Comparison of ENCODE assay signal across 13 mouse cellular contexts in genomic region chr1:143770444-143771109, GRCm38 (mm10). TPM values are rescaled to one million over a fixed set of nuclear protein-coding genes. Genes with fewer than 3 reads are reported as not detected.
DNase-seq lines count a peak whose midpoint lies in the region; ATAC-seq and TF ChIP-seq lines count a peak whose summit lies in the region.
"Had no signal": no experiment of that assay in that cellular context is flagged by ENCODE, and none has a peak within 500 bp of the region (broad histone marks: within the 10 kb centered on the region; RNA-seq: fewer than 3 reads in every experiment).

No protein-coding gene starts in this region.

- H3K36me3 ChIP-seq in E14TG2a.4 (ENCODE audit: insufficient read depth, low read length) (peaks cover 16% of the 10 kb centered on the region), ES-E14 (ENCODE audit: control insufficient read depth, insufficient read depth, low read length, poor library complexity, severe bottlenecking) (peaks cover 6% of the 10 kb centered on the region)
- H3K36me3 ChIP-seq in kidney, embryonic 15.5 days = peaks cover 23% of the 10 kb centered on the region
- H3K36me3 ChIP-seq in lung, embryonic 15.5 days = peaks cover 12% of the 10 kb centered on the region; the same call in 1 of the 2 replicates
- peaks cover 20% of the 10 kb centered on the region for H3K36me3 ChIP-seq in midbrain, postnatal 0 days (ENCODE audit: insufficient read depth, low read length)
- H3K36me3 ChIP-seq in midbrain, embryonic 10.5 days = peaks cover 32% of the 10 kb centered on the region

- H3K27ac ChIP-seq in ES-E14 (ENCODE audit: insufficient read depth, low read depth, low read length, poor library complexity, severe bottlenecking) = no peak overlapping the region
- H3K27ac ChIP-seq in kidney, embryonic 15.5 days = no peak overlapping the region
- peak overlapping the region; percentile 77 for H3K27ac ChIP-seq in lung, embryonic 15.5 days
- no peak overlapping the region for H3K27ac ChIP-seq in midbrain, postnatal 0 days (ENCODE audit: low read depth, low read length)
- H3K27ac ChIP-seq in layer of hippocampus, adult 2 months = no peak overlapping the region
- H3K27ac ChIP-seq in midbrain, embryonic 10.5 days (replicated peaks) = no peak overlapping the region
- H3K27ac ChIP-seq: hindbrain, embryonic 15.5 days had no signal

- no peak overlapping the region for H3K4me2 ChIP-seq in kidney, embryonic 15.5 days
- peak overlapping the region; percentile 24; the same call in 1 of the 2 replicates for H3K4me2 ChIP-seq in lung, embryonic 15.5 days
- H3K4me2 ChIP-seq in midbrain, postnatal 0 days (ENCODE audit: low read depth, low read length, poor library complexity, severe bottlenecking) = no peak overlapping the region
- H3K4me2 ChIP-seq: hindbrain, embryonic 15.5 days had no signal

- H3K4me3 ChIP-seq in E14TG2a.4 (replicated peaks; ENCODE audit: low read length) = peak overlapping the region; percentile 49
- H3K4me3 ChIP-seq in ES-E14 (ENCODE audit: insufficient read depth in 1 of 2, low read depth in 1 of 2, low read length in 2 of 2, poor library complexity in 1 of 2, severe bottlenecking in 1 of 2) = peak overlapping the region; percentile 31 to 56; a peak in 3 of 4 replicates
- no peak overlapping the region for H3K4me3 ChIP-seq in kidney, embryonic 15.5 days (replicated peaks)
- no peak overlapping the region for H3K4me3 ChIP-seq in lung, embryonic 15.5 days
- no peak overlapping the region for H3K4me3 ChIP-seq in midbrain, postnatal 0 days (ENCODE audit: low read depth, low read length)
- no peak overlapping the region for H3K4me3 ChIP-seq in layer of hippocampus, adult 2 months
- H3K4me3 ChIP-seq in midbrain, embryonic 10.5 days = no peak overlapping the region
- H3K4me3 ChIP-seq: hindbrain, embryonic 15.5 days; megakaryocyte, embryonic 14.5 days had no signal

- in situ Hi-C loops in ES-E14 (cut with MboI; ENCODE audit: low sequenced_read_pairs in 2 of 2, unreplicated experiment in 2 of 2) = no loop called here

- TF ChIP-seq CTCF in E14TG2a.4 (conservative IDR thresholded peaks at IDR 0.05; ENCODE audit: low read length) = no peak
- TF ChIP-seq CTCF in midbrain, postnatal 0 days (IDR thresholded peaks at IDR 0.05) = no peak
- TF ChIP-seq CTCF in layer of hippocampus, adult 2 months (conservative IDR thresholded peaks at IDR 0.05) = no peak

- ATAC-seq in kidney, embryonic 15.5 days (replicated peaks; ENCODE audit: low FRiP score) = peak; percentile 56; the same call in 1 of the 2 replicates
- peak; percentile 49 for ATAC-seq in lung, embryonic 15.5 days (ENCODE audit: borderline replicate concordance, extremely low read depth, low FRiP score, low TSS enrichment)
- ATAC-seq in midbrain, postnatal 0 days (ENCODE audit: low FRiP score) = no peak

- peaks cover 3% of the 10 kb centered on the region; the same call in 1 of the 2 replicates for H3K27me3 ChIP-seq in E14TG2a.4 (ENCODE audit: insufficient read depth, low read length)
- H3K27me3 ChIP-seq in kidney, embryonic 15.5 days = no peaks in the 10 kb centered on the region
- no peaks in the 10 kb centered on the region for H3K27me3 ChIP-seq in lung, embryonic 15.5 days
- H3K27me3 ChIP-seq in midbrain, postnatal 0 days (ENCODE audit: insufficient read depth, low read length) = no peaks in the 10 kb centered on the region
- no peaks in the 10 kb centered on the region for H3K27me3 ChIP-seq in midbrain, embryonic 10.5 days (ENCODE audit: low read depth, poor library complexity, severe bottlenecking)
- H3K27me3 ChIP-seq: CH12.LX; hindbrain, embryonic 15.5 days; megakaryocyte, embryonic 14.5 days had no signal

- DNase-seq in ES-E14 (ENCODE audit: low read depth, low spot score) = no peak
- DNase-seq in midbrain, postnatal 0 days (ENCODE audit: low spot score) = no peak
- DNase-seq in layer of hippocampus, adult 2 months (ENCODE audit: low spot score in 2 of 2) = no peak
- no peak for DNase-seq in adrenal gland, adult 8-10 months
- DNase-seq in midbrain, embryonic 10.5 days (ENCODE audit: low spot score) = no peak
- DNase-seq: adrenal gland, postnatal 25 days; gastrocnemius, postnatal 36 days had no signal

- 54% methylated on average over 20 of the region's 20 CpGs for whole genome bisulfite sequencing in kidney, embryonic 15.5 days
- WGBS in lung, embryonic 15.5 days = 36% methylated on average over 20 of the region's 20 CpGs
- WGBS in midbrain, postnatal 0 days = 61% methylated on average over 20 of the region's 20 CpGs
- 54% methylated on average over 20 of the region's 20 CpGs for WGBS in midbrain, embryonic 10.5 days

- 0 out of 2 replicates have a peak, but pooled peaks cover 11% of the 10 kb centered on the region for H3K4me1 ChIP-seq in E14TG2a.4 (replicated peaks; ENCODE audit: low read depth, low read length)
- H3K4me1 ChIP-seq in ES-E14 (ENCODE audit: control insufficient read depth in 2 of 2, insufficient read depth in 2 of 2, low read length in 2 of 2, poor library complexity in 1 of 2) = peaks cover 2 to 4% of the 10 kb centered on the region in 2 experiments; a peak in 3 of 4 replicates
- peaks cover 6% of the 10 kb centered on the region; the same call in 1 of the 2 replicates for H3K4me1 ChIP-seq in kidney, embryonic 15.5 days
- peaks cover 15% of the 10 kb centered on the region; the same call in 1 of the 2 replicates for H3K4me1 ChIP-seq in lung, embryonic 15.5 days
- H3K4me1 ChIP-seq in midbrain, postnatal 0 days (ENCODE audit: insufficient read depth, low read length) = peaks cover 7% of the 10 kb centered on the region; the same call in 1 of the 2 replicates
- H3K4me1 ChIP-seq in midbrain, embryonic 10.5 days = peaks cover 28% of the 10 kb centered on the region

- peak overlapping the region; percentile 78 for H3K9ac ChIP-seq in ES-E14 (ENCODE audit: insufficient read depth, low read depth, low read length, poor library complexity, severe bottlenecking)
- H3K9ac ChIP-seq in kidney, embryonic 15.5 days = no peak overlapping the region
- 0 out of 2 replicates have a peak overlapping the region, but pooled peaks have one; percentile 9 for H3K9ac ChIP-seq in lung, embryonic 15.5 days
- H3K9ac ChIP-seq in midbrain, postnatal 0 days (replicated peaks; ENCODE audit: low read length, poor library complexity, severe bottlenecking) = no peak overlapping the region
- H3K9ac ChIP-seq: hindbrain, embryonic 15.5 days had no signal

- H3K9me3 ChIP-seq in E14TG2a.4 (ENCODE audit: low read length) = no peaks in the 10 kb centered on the region
- H3K9me3 ChIP-seq in ES-E14 (ENCODE audit: control insufficient read depth, insufficient read depth, low read depth, low read length) = no peaks in the 10 kb centered on the region
- H3K9me3 ChIP-seq in kidney, embryonic 15.5 days (replicated peaks) = no peaks in the 10 kb centered on the region
- H3K9me3 ChIP-seq in lung, embryonic 15.5 days = no peaks in the 10 kb centered on the region
- H3K9me3 ChIP-seq in midbrain, postnatal 0 days (ENCODE audit: low read length) = no peaks in the 10 kb centered on the region
- H3K9me3 ChIP-seq in midbrain, embryonic 10.5 days (replicated peaks) = no peaks in the 10 kb centered on the region
- H3K9me3 ChIP-seq: hindbrain, embryonic 15.5 days; megakaryocyte, embryonic 14.5 days had no signal

TF ChIP-seq in ES-E14, 5 proteins besides CTCF, POLR2A, EP300 and RAD21:
- TF ChIP-seq ZC3H11A (IDR thresholded peaks at IDR 0.05; ENCODE audit: borderline replicate concordance, low read depth, low read length) (no peak), MAFK (IDR thresholded peaks at IDR 0.05; ENCODE audit: insufficient read depth, low read depth, low read length) (no peak), ZNF384 (IDR thresholded peaks at IDR 0.05; ENCODE audit: low read depth, low read length) (no peak), CHD2 (IDR thresholded peaks at IDR 0.05; ENCODE audit: low read depth, low read length) (no peak), HCFC1 (IDR thresholded peaks at IDR 0.05; ENCODE audit: borderline replicate concordance, insufficient read depth, low read length) (no peak)

RNA-seq across cellular contexts. Expression of gene Trove2, which starts 6.3 kb away (rescaled TPM):
- 16.8 TPM in 2 replicates for total RNA-seq in ES-E14 (2012; rRNA removed)
- 14.6 and 16.8 TPM in 2 replicates for polyA plus RNA-seq in kidney, embryonic 15.5 days (2015; fragmentation: Nextera tagmentation; extraction: Ambion mirVana)
- 18.5 and 19.8 TPM in 2 replicates for polyA plus RNA-seq in lung, embryonic 15.5 days (2015; fragmentation: Nextera tagmentation; extraction: Ambion mirVana)
- total RNA-seq in midbrain, postnatal 0 days (2014; rRNA removed) = 31.5 and 41.5 TPM in 2 replicates
- 22.1 and 24.9 TPM in 2 replicates for polyA plus RNA-seq in midbrain, postnatal 0 days (2015; fragmentation: Nextera tagmentation; extraction: Ambion mirVana)
- 10 to 100 TPM; 27.9 to 28.8 TPM for total RNA-seq in layer of hippocampus, adult 2 months (2021)
- total RNA-seq in adrenal gland, adult 8-10 months (2022) = 10 to 100 TPM; 14.6 to 25.7 (median 20.0) TPM
- polyA plus RNA-seq in midbrain, embryonic 10.5 days (2016; fragmentation: Nextera tagmentation; extraction: Ambion mirVana) = 33.8 and 43.8 TPM in 2 replicates

RNA-seq across cellular contexts. Expression of gene Uchl5, which starts 6.5 kb away (rescaled TPM):
- 41.7 and 58.5 TPM in 2 replicates for total RNA-seq in ES-E14 (2012; rRNA removed)
- 95.2 and 101 TPM in 2 replicates for polyA plus RNA-seq in kidney, embryonic 15.5 days (2015; fragmentation: Nextera tagmentation; extraction: Ambion mirVana)
- 92.3 and 94.0 TPM in 2 replicates for polyA plus RNA-seq in lung, embryonic 15.5 days (2015; fragmentation: Nextera tagmentation; extraction: Ambion mirVana)
- 9.2 and 24.9 TPM in 2 replicates for total RNA-seq in midbrain, postnatal 0 days (2014; rRNA removed)
- 57.6 and 63.0 TPM in 2 replicates for polyA plus RNA-seq in midbrain, postnatal 0 days (2015; fragmentation: Nextera tagmentation; extraction: Ambion mirVana)
- 10 to 100 TPM; 35.2 to 38.3 TPM for total RNA-seq in layer of hippocampus, adult 2 months (2021)
- 10 to 100 TPM; 22.5 to 25.9 (median 24.3) TPM for total RNA-seq in adrenal gland, adult 8-10 months (2022)
- 102 and 116 TPM in 2 replicates for polyA plus RNA-seq in midbrain, embryonic 10.5 days (2016; fragmentation: Nextera tagmentation; extraction: Ambion mirVana)

RNA-seq across cellular contexts. Expression of gene Glrx2, which starts 54.4 kb away (rescaled TPM):
- 35.6 and 36.7 TPM in 2 replicates for total RNA-seq in ES-E14 (2012; rRNA removed)
- polyA plus RNA-seq in kidney, embryonic 15.5 days (2015; fragmentation: Nextera tagmentation; extraction: Ambion mirVana) = 95.5 and 99.5 TPM in 2 replicates
- 81.0 and 85.8 TPM in 2 replicates for polyA plus RNA-seq in lung, embryonic 15.5 days (2015; fragmentation: Nextera tagmentation; extraction: Ambion mirVana)
- total RNA-seq in midbrain, postnatal 0 days (2014; rRNA removed) = 31.4 and 40.8 TPM in 2 replicates
- polyA plus RNA-seq in midbrain, postnatal 0 days (2015; fragmentation: Nextera tagmentation; extraction: Ambion mirVana) = 98.0 and 113 TPM in 2 replicates
- 100 to 1,000 TPM; 107 to 122 TPM for total RNA-seq in layer of hippocampus, adult 2 months (2021)
- 100 to 1,000 TPM in 2 of 4 experiments, 10 to 100 TPM in 2; 81.6 to 107 (median 95.7) TPM for total RNA-seq in adrenal gland, adult 8-10 months (2022)
- polyA plus RNA-seq in midbrain, embryonic 10.5 days (2016; fragmentation: Nextera tagmentation; extraction: Ambion mirVana) = 71.4 and 72.5 TPM in 2 replicates

Comparison
In these comparisons a context has a peak if more than half of its experiments do, and no peak if none do; other contexts are left out.
1. H3K4me3 ChIP-seq: peak in E14TG2a.4 (single experiment) and ES-E14 (2 of 2); none in kidney, embryonic 15.5 days (single experiment), lung, embryonic 15.5 days (single experiment), midbrain, postnatal 0 days (single experiment), layer of hippocampus, adult 2 months (single experiment) and midbrain, embryonic 10.5 days (single experiment).
2. H3K9ac ChIP-seq: peak in ES-E14 (single experiment) and lung, embryonic 15.5 days (single experiment); none in kidney, embryonic 15.5 days (single experiment) and midbrain, postnatal 0 days (single experiment).